Mouse (Mus musculus): ENCODE measurements around the gene Timm10. TPM values are rescaled to one million over a fixed set of nuclear protein-coding genes. Genes with fewer than 3 reads are reported as not detected.
A peak's percentile ranks its signal among the peaks of the same experiment; 100 is the strongest.

Gene Timm10
- total RNA-seq, 2 experiments from 2014 or later = 99.8 to 103 TPM

- intact Hi-C loops (cut with DNase I) = no loop called here
- DNase-seq (ENCODE audit: low spot score) = no peak
These were observed 23.8 kb downstream of the Timm10 start for GRCm38 (mm10) chr2:84850407-84851129.

GRCm38 (mm10) chr2:84851130-84852040, 24.6 kb downstream of the Timm10 start:
- intact Hi-C loops (cut with DNase I) = no loop called here
- DNase-seq (ENCODE audit: low spot score) = peak; percentile 67

GRCm38 (mm10) chr2:84855732-84856131, 28.9 kb downstream of the Timm10 start:
- intact Hi-C loops (cut with DNase I) = loop anchor here (1.0 kb wide), 1 partner anchor 24 kb away; no protein-coding TSS in a partner anchor
- no peak for DNase-seq (ENCODE audit: low spot score)

- no peak for DNase-seq (ENCODE audit: low spot score)
- intact Hi-C loops (cut with DNase I) = no loop called here
These were observed 31.8 kb downstream of the Timm10 start for GRCm38 (mm10) chr2:84858551-84858950.

- intact Hi-C loops (cut with DNase I) = no loop called here
- DNase-seq (ENCODE audit: low spot score) = no peak
These were observed 33.4 kb downstream of the Timm10 start for GRCm38 (mm10) chr2:84859991-84860780.

- intact Hi-C loops (cut with DNase I) = no loop called here
- DNase-seq (ENCODE audit: low spot score) = no peak
These were observed 34.6 kb downstream of the Timm10 start for GRCm38 (mm10) chr2:84861430-84861829.

- no peak for DNase-seq (ENCODE audit: low spot score)
- intact Hi-C loops (cut with DNase I) = no loop called here
These were observed 35.4 kb downstream of the Timm10 start for GRCm38 (mm10) chr2:84862231-84862630.

GRCm38 (mm10) chr2:84865616-84866571, 39.1 kb downstream of the Timm10 start:
- peak; percentile 24 for DNase-seq (ENCODE audit: low spot score)
- intact Hi-C loops (cut with DNase I) = loop anchor here (5.0 kb wide), 2 partner anchors 34 to 91 kb away; no protein-coding TSS in a partner anchor

GRCm38 (mm10) chr2:84868521-84868943, 41.7 kb downstream of the Timm10 start:
- peak; percentile 35 for DNase-seq (ENCODE audit: low spot score)
- intact Hi-C loops (cut with DNase I) = loop anchor here (2.0 to 5.0 kb wide), 3 partner anchors 36 to 142 kb away; no protein-coding TSS in a partner anchor

- intact Hi-C loops (cut with DNase I) = loop anchor here (2.0 to 5.0 kb wide), 3 partner anchors 37 to 142 kb away; no protein-coding TSS in a partner anchor
- DNase-seq (ENCODE audit: low spot score) = no peak
These were observed 42.2 kb downstream of the Timm10 start for GRCm38 (mm10) chr2:84868977-84869376.

GRCm38 (mm10) chr2:84870623-84871160, 43.9 kb downstream of the Timm10 start:
- DNase-seq (ENCODE audit: low spot score) = no peak
- intact Hi-C loops (cut with DNase I) = loop anchor here (2.0 kb wide), 1 partner anchor 16 kb away; the partner anchor contains the start of gene Rtn4rl2

GRCm38 (mm10) chr2:84872105-84872716, 45.4 kb downstream of the Timm10 start:
- intact Hi-C loops (cut with DNase I) = no loop called here
- peak; percentile 26 for DNase-seq (ENCODE audit: low spot score)

GRCm38 (mm10) chr2:84875842-84876241, 49.0 kb downstream of the Timm10 start:
- no peak for DNase-seq (ENCODE audit: low spot score)
- intact Hi-C loops (cut with DNase I) = no loop called here

Other genes starting within 250 kb of the Timm10 start
- gene Ctnnd1, start 176.2 kb upstream of the Timm10 start, total RNA-seq (2021) = 10 to 100 TPM; 66.6 to 70.4 TPM
- not detected for gene Btbd18, start 167.9 kb upstream of the Timm10 start, total RNA-seq (2021)
- 10 to 100 TPM; 22.4 to 25.2 TPM for gene Selenoh, start 156.2 kb upstream of the Timm10 start, total RNA-seq (2021)
- 1 to 10 TPM; 5.4 to 5.8 TPM for gene Gm28635, start 149.0 kb upstream of the Timm10 start, total RNA-seq (2021)
- gene Med19, start 148.6 kb upstream of the Timm10 start, total RNA-seq (2021) = 10 to 100 TPM; 13.2 to 13.7 TPM
- gene Tmx2, start 147.9 kb upstream of the Timm10 start, total RNA-seq (2021) = 100 to 1,000 TPM; 116 to 127 TPM
- 10 to 100 TPM; 61.4 to 62.1 TPM for gene Zdhhc5, start 111.8 kb upstream of the Timm10 start, total RNA-seq (2021)
- 1 to 10 TPM; 4.9 TPM for gene Clp1, start 99.6 kb upstream of the Timm10 start, total RNA-seq (2021)
- 1 to 10 TPM in 1 of 2 experiments, under 1 TPM in 1; 0.94 to 1.1 TPM for gene Ypel4, start 92.9 kb upstream of the Timm10 start, total RNA-seq (2021)
- gene Gm19426, start 83.3 kb upstream of the Timm10 start, total RNA-seq (2021) = 1 to 10 TPM; 1.8 to 1.9 TPM
- gene Serping1, start 51.6 kb upstream of the Timm10 start, total RNA-seq (2021) = 10 to 100 TPM; 68.8 to 75.7 TPM
- 10 to 100 TPM; 30.6 to 70.6 TPM for gene Ube2l6, start 28.2 kb upstream of the Timm10 start, total RNA-seq (2021)
- not detected for gene Smtnl1, start 4.3 kb upstream of the Timm10 start, total RNA-seq (2021)
- 1 to 10 TPM; 1.5 to 2.2 TPM for gene Slc43a1, start 11.9 kb downstream of the Timm10 start, total RNA-seq (2021)
- gene Rtn4rl2, start 59.7 kb downstream of the Timm10 start, total RNA-seq (2021) = 1 to 10 TPM; 1.8 to 4.0 TPM
- 10 to 100 TPM; 70.7 to 86.6 TPM for gene Slc43a3, start 109.6 kb downstream of the Timm10 start, total RNA-seq (2021)
- gene Prg2, start 153.5 kb downstream of the Timm10 start, total RNA-seq (2021) = not detected
- gene Prg3, start 161.2 kb downstream of the Timm10 start, total RNA-seq (2021) = not detected
- gene Ssrp1, start 210.2 kb downstream of the Timm10 start, total RNA-seq (2021) = 10 to 100 TPM; 35.5 to 40.8 TPM
- under 1 TPM; 0.26 to 0.42 TPM for gene P2rx3, start 210.5 kb downstream of the Timm10 start, total RNA-seq (2021)
- 10 to 100 TPM; 63.2 to 65.0 TPM for gene Tnks1bp1, start 221.0 kb downstream of the Timm10 start, total RNA-seq (2021)

Measured in heart, postnatal 25 days (tissue).